Mouse (Mus musculus) megakaryocyte, adult 5-6 weeks (primary cell): ENCODE measurements around the gene Galnt18. TPM values are rescaled to one million over a fixed set of nuclear protein-coding genes. Genes with fewer than 3 reads are reported as not detected.

Experiments used
- ATAC-seq: 2 replicates; pipeline ENCODE4 v1.8.0; 2016; ENCODE audit warnings: mild to moderate bottlenecking, inconsistent platforms; ENCODE audit not compliant: poor library complexity, severe bottlenecking
- total RNA-seq, 2 experiments: library from RNA; stranded (forward) in 1 of 2; stranded (reverse) in 1 of 2; fragments of 153-499, 151-499 nt in 1 of 2; fragments of 221-1000, 200-1000 nt in 1 of 2; gene quantifications; 2 replicates each; pipeline versions ENCODE4 v1.2.3 to v1.2.4; 2015 to 2017

The Galnt18 gene
- total RNA-seq, 2 experiments from 2014 or later = not detected

DNA sequence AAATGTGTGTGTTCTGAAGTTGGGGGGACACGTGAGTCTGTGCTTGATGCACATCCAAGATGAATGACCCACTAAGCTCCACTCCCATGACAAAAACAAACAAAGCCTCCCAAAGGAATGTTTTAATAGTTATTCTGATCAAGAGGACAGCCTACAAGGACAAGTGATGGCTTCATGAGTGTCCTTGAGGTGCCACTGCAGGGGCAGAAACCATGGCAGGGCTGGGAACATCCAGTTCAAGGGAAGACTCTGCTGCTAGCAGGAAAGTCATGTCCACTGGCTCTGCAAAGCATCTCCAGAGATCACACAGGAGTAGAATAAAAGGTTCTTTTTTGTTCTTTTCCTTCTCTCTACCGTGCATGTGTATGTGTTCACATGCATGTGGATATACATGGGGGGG, 140.9 kb downstream of the Galnt18 start:
- no peak for ATAC-seq

DNA sequence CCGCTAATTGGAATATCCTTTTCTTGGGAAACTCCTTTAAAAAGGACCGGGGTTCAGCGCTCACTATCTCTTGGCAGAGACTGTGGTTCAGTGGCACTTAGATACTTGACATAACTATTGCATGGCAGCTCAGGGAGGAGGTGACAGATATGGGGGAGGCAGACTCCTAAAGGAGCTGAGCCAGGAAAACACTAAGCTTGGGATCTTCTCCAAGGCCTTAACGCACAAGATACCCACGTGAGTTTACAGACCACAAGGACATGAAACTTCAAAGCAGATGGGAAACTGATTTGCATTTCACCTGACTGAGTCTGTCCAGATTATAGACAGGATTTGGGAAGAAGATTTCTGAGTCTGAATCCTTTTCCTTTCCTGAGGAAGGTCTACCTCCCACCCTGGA, 141.3 kb downstream of the Galnt18 start:
- ATAC-seq = no peak

DNA sequence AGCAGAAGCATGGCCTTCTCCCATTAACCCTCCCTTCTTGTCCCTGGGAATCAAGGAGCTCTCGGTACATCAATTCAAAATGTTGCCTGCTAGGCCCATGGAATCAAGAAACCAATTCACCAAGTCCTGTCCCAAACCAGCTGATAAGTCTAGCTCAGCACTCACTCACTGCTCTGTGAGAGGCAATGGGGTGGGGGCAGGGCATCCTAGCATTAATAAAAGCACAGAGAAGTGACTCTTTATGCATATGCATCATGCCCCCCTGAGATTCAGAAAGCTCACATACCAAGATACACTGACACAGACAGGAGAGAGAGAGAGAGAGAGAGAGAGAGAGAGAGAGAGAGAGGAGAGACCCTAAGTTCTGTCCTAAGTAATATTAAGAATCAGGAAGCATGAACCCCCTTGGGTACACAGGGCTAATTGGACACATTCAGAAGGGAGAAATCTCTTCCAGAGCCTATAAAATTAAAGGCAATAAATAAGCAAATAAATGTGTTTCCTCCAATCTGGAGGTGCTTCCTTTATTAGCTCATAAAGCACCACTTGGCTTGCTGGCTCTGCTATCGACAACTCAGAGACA, 141.8 kb downstream of the Galnt18 start:
- no peak for ATAC-seq

DNA sequence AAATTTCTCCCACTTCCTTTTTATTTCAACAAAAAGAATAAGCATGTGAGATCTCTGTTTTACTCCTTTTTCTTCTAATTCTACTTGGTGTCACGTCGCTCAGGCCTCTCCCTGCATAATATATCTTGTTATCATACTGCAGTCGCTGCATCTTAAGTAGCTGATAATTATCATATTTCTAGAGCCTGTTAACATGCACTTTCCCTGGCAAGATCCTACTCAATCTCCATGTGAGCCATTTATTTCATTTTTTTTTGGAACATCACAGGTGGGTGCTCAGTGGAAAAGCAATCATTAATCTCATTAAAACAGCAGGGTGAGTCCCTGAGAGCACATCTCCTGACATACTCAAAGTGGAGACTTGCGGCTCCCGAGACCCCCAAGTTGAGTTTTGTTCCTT, 143.3 kb downstream of the Galnt18 start:
- ATAC-seq = no peak

DNA sequence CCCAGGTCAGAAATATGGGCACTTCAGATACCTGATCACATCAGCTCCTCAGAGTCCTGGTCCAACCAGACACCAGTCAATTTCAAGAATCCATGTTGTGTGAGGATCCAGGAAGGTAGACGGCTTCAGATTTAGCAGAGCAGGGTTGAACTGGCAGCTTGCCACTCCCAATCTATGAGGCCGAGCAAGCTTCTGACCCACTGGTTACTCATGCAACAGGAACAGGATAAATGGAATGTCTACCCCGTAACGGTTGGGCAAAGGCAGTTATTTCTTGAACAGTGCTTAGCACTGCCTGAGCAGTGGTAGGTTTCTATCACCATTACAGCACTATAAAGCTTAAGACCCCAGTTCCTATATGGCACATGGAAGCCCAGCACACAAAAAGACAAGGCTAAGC, 148.5 kb downstream of the Galnt18 start:
- ATAC-seq = no peak

DNA sequence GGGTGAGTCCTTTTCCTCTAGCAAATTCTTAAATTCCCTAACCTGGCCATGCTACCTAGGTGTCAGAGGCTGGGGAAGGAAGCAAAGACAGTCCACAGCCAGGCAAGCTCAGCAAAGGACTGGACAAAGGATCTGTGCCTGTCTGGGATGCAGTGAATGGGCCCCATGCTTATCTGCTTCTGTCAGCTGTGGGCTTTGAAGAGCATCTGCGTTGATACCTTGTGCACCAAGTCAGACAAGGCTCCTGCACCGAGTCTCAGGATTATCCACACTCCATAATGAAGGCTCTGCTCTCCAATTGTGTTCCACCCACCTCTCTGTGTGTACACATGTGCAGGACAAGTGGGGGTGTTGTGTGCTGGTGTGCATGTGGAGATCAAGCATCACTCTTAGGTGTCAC, 153.5 kb downstream of the Galnt18 start:
- no peak for ATAC-seq

DNA sequence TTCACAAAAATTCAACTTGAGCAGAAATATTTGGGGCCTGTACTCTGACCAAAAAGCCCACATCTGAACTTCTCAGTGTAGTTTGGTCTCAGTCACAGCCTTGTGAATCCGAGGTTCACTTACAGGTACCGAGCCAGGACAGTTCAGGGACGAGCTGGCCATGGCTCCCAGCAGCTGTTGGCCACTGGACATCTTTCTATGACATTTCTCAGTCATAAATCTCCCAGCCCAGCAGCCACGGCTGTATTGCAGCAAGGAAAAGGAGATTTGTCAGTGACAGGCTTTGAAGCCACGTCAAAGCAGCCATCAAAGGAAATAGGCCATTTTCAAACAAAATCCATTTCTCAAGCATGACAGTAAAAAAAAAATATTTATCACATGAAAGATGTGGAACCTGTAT, 154.0 kb downstream of the Galnt18 start:
- no peak for ATAC-seq

DNA sequence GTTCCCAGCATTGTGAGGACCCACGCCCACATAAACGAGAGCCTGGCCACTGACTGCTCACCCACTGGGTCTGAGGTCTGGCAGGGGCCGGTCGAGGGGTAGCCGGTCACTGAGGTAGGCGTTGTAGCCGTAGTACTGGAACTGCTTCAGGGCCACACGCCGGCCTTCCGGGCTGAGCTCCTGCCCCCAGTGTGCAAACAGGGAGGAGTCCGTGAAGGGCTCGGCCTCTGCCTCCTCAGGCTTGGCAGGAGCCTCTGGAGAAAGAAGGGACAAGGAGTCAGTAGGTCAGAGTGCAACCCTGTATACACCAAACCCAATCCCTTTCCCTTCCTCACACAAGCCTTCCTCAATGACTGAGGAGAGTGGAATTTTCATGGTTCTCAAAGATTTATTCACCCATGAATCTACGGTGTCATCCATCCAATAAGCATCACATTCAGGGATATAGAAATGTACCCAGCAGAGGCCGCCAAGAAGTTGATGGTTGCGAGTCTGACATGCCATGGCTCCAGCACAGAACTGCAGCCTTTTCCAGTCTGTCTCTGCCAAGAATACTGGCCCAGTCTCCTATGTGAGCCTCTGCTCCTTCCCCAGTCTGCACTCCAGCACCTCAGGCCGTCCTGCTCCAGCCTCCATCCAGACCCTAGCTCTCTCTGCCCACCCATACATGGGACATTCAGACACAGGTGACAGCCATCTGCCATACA, 163.4 kb downstream of the Galnt18 start:
- ATAC-seq = no peak

DNA sequence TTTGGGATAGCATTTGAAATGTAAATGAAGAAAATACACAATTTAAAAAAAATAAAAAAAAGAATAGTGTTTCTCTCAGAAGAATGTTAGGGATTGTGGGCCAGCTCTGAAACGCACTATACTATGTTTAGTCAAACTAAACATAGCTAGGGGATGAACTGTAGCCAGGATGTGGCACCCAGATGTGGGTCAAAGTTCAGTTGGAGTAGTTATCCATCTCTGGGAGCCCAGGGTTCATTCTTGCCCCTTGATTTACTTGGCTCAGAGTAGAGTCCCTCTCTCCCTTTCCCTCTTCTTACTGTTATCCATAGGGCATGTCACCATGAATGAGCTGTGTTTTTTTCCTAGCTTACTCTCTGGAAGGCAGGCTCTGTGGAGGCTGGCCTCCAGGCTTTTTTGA, 165.3 kb downstream of the Galnt18 start:
- no peak for ATAC-seq

DNA sequence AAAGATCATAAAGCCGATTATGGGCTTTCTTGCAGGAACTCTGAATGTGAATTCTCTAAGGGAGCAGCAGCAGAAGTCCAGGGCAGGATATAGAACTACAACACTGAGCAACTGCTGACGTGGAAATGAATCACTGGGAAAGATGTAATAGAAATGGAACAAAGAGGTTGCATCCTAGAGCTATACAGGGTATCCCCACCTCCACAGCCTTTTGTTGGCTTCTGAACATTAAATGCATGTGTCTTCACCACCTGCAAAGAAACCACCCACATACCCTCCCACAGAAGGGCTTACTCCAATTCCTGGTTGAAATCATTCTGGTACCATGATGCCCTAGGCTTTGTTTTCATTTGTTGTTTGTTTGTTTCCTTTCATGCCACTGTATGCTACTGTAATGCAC, 172.3 kb downstream of the Galnt18 start:
- no peak for ATAC-seq

DNA sequence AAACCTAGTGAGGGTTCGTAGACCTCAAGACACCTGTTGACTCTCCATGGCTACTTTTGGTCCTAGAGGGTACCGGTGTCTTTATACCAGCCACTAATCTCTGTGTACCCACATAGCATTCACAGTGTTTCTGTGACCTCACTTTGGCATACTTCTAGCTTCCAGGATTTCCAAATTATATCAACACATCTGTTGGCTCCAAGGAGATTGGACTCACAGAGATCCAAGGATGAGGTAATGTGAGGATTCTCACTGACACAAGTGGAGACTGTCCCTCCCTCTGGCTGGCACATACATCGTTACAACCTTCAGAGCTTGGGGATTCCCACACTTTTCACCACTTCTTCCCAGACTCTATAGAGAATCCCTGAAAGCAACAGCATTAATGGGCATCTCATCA, 173.7 kb downstream of the Galnt18 start:
- ATAC-seq = no peak

DNA sequence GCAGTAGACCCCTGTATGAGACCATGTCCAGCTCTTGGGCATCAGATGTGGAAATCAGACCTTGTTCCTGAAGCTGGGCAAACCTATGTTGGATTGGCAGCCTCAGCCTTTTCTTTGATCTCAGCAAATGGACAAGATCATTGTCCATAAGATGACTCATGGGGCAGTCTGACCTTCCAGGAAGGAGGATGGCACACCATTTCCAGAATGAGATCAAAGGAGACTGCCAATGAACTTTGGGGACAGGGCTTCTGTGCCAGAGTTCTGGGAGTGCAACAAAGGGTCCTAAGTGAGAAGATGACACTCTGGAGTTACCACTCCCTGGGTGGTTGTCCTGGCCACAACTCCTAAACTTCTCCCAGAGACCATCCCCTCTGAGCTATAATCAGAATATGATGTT, 174.1 kb downstream of the Galnt18 start:
- no peak for ATAC-seq

DNA sequence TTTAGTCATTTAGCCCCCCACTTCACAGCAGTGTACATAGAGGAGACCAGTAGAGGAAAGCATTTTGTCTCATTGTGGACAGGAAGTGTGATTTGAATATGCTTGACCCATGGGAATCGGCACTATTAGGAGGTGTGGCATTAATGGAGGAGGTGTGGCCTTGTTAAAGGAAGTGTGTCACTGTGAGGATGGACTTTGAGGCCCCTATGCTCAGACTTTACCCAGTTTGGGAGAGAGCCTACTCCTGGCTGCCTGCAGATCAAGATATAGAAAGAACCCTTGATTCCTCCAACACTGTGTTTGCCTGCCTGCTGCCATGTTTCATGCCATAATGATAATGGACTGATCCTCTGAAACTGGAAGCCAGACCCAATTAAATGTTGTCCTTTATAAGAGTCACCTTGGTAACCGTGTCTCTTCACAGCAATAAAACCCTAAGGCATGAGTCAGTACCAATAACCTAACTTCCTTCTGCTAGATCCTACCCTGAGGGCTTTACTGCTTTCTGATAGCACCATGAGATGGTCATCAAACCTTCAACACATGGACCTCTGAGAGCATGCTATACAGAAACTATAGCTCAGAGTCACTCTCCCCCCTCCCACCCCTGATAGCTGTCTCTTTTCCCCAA, 175.1 kb downstream of the Galnt18 start:
- ATAC-seq = no peak

DNA sequence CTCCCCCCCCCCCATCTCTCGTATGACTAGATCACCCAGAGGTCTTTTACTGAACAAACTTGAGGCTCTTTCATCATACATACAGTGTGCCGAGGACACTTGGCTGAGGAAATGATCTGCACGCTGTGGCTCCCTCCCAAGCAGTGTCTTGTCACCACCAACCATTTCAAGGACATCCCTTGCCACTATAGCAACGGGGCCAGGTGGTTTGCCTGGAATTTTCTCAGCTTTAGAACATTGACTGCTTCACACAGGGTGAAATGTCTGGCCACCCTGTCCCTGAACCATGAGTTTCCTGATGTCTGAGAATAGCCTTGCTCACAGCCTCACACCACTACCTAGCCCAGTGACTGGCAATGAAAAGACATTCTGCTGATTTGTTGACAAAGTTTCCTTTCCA, 176.6 kb downstream of the Galnt18 start:
- ATAC-seq = no peak

DNA sequence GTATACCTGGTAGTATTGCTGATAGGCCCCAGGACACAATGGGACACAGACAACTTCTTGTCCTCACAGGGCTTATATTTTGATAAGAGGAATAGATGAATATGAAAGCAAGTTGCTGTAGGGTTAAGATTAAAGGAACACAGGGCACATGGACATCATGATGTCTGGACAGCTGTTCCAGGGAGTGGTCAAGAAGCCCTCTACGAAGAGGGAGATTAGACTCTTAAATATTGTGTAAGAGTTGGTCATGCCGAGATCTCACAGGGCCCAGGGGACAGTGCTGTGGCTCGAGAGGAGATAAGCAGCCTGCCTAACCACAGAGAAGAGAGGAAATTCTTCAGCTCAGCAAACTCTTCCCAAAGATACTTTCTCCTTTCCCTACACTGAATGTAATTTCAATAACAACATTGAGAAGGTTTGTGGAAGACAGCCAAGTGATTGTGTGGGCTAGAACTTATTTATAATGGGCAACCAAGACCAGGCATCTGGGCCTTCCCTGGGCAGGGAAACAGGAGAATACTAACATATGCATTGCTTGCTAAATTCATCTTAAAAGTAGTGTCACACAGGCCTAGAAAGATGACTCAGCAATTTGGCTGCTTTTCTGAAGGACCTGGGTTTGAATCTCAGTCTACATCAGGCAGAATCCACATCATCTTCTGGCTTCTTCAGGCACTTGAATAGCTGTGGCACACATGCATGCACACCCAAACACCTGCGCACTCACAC, 178.3 kb downstream of the Galnt18 start:
- ATAC-seq = no peak

DNA sequence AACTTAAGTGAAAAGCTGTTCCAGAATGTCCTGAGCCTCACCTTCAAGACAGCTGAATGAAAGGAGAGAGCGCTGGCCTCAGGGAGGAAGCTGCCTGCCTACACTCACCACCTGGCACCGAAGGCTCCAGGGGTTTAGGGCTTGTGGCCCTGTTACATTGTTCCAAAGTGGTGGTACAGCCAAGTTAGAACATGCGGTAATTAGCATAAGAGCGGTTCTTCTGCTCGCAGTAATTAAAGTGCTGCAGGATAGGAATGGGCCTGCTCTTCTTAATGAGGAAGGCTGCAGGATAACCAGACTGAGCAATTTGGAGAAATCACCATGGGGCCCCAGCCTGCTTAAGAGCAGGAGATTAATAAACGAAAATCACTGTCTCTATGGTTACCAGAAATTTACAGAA, 179.0 kb downstream of the Galnt18 start:
- no peak for ATAC-seq

DNA sequence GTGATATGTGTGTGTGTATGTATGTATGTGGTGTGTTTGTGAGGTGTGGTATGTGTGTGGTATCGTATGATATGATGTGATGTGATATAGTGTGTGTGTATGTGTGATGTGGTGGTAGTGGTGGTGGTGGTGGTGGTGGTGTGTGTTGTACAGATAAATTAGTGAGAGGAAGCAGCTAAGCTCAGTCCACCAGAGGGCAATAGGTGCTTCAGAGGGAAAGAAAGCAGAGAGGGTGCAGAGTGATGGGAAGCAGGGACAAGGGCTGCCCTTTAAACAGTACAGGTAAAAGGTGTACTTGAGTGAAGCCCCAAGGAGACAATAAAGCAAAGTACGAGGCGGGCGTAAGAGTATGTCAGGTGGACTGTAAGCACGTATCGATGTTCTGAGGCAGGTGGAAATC, 186.1 kb downstream of the Galnt18 start:
- ATAC-seq = no peak

DNA sequence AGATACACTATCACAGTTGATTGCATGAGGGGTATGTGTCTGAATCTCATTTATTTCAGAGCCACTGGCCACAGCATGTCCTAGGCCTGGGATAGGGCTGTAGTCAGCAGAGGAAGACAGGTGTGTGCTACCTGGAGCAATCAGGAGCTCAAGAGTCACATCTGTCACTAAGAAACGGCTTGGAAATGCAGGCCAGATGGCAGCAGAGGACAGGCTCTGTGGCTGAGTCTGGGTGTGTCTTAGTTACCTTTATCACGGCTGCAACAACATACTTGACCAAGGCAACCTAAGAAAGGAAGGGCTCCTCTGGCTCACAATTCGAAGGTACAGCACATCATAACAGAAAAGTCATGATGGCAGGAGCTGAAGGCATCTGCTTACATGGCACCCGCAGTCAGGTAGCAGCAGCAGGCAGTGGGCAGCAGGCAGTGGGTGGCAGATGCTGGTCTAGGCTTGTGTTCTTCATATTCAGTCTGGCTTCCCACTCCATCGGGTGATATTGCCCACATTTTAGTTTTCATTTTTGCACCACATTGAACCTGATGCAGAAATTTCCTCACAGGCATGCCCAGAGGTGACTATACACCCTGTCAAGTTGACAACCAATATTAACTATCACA, 190.2 kb downstream of the Galnt18 start:
- ATAC-seq = no peak

DNA sequence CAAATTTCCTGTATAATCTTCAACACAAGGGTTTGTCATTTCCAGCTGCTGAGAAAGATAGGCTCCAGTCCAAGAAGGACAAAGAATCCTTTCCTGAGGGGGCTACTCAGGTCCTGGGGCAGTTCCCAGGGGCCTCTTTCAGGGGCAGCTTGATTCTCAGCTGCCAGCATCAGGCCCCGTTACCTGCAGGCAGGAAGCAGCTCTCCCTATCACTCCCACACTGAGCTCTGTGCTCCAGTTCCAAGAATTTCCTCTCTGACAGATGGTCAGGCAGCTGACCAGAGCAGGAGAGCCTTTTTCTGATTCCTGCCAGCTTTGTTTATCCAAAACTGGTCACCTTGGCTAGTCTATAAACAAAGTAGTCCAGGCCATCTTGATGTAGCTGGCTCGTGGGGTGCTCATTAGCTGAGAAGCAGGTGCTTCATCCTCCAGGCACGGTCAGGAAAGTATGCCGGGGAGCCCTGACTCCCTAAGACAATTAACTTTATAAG, 191.4 kb downstream of the Galnt18 start:
- no peak for ATAC-seq

DNA sequence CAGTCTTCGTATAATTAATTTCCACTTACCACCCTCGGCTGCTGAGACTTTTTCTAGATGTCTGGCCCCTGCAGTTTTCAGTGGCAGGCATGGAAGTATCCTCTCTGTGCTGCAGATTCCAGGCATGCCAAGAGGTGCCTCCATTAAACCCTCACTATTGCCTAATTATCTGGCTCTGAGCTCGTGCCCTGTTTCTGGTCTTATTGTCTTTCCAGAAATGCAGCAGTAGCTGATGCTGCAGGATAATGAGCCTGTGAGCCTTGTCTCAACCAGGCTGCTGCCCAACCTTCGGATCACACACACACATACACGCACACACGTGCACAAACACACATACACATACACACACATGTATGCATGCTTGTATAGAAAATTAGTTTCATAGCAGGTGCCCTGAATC, 199.2 kb downstream of the Galnt18 start:
- ATAC-seq = no peak

DNA sequence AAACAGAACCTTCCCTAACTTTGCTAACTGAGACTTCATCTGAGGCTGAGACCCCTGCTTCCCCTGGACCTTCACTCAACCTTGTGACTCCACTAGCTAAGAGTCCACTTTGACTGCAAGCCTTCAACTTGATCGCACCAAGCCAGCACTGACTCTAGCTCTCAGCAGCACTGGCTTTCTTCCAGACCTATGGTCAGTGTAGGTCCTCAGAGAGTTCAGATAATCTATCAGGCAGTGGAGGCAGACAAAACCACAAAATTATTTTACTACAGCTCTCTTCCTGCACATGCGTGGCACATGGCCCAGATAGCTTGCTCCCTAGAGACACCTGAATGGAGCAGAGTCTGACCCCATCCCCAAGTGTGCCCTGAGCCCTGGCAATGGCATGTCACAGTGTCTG, 204.7 kb downstream of the Galnt18 start:
- no peak for ATAC-seq
